Mouse (Mus musculus) kidney, adult 2 months (tissue): ENCODE results near the gene Klhdc1.

Experiments used
- CTCF ChIP-seq: fragments of 200-500 bp; conservative IDR thresholded peaks from 2 replicates; pipeline ENCODE4 v1.5.1; 2011; ENCODE audit warnings: low read depth, mild to moderate bottlenecking, control low read depth, low read length, moderate library complexity, mixed read lengths; ENCODE audit not compliant: insufficient read depth, insufficient read length
- POLR2A ChIP-seq: fragments of 200-500 bp; IDR thresholded peaks from one replicate; pipeline ENCODE4 v1.6.1; 2011; ENCODE audit warnings: low read depth, low read length, control low read depth

GRCm38 (mm10) chr12:69249766-69250165 lies 8.8 kb downstream of the Klhdc1 start:
- no peak for TF ChIP-seq CTCF
- TF ChIP-seq POLR2A = no peak
